Mouse (Mus musculus) intestine, postnatal 0 days (tissue): ENCODE data around the gene Cdc42. TPM values are rescaled to one million over a fixed set of nuclear protein-coding genes. Genes with fewer than 3 reads are reported as not detected.

Experiments
- ATAC-seq: fragments of 200-750 bp; cut with Nextera tagmentation; 2 replicates; pipeline ENCODE4 v1.8.0; 2017; ENCODE audit warnings: mild to moderate bottlenecking, moderate TSS enrichment, moderate library complexity
- H3K27ac ChIP-seq: fragments of 300-500 bp; sonication (generic); 2 replicates; pipeline ENCODE4 v1.5.1; 2014; ENCODE audit warnings: mild to moderate bottlenecking, low read depth, low read length, moderate library complexity
- H3K27me3 ChIP-seq: fragments of 300-500 bp; sonication (generic); replicated peaks from 2 replicates; pipeline ENCODE4 v1.6.1; 2014; ENCODE audit warnings: low read length, mixed read lengths; ENCODE audit not compliant: control insufficient read depth, insufficient read depth
- H3K36me3 ChIP-seq: fragments of 300-500 bp; sonication (generic); 2 replicates; pipeline ENCODE4 v1.6.1; 2014; ENCODE audit warnings: mild to moderate bottlenecking, moderate library complexity; ENCODE audit not compliant: control insufficient read depth, insufficient read depth
- H3K4me1 ChIP-seq: fragments of 300-500 bp; sonication (generic); replicated peaks from 2 replicates; pipeline ENCODE4 v1.6.1; 2014; ENCODE audit warnings: antibody characterized with exemption, low read length, mixed read lengths; ENCODE audit not compliant: control insufficient read depth, insufficient read depth
- H3K4me2 ChIP-seq: fragments of 300-500 bp; sonication (generic); replicated peaks from 2 replicates; pipeline ENCODE4 v1.6.1; 2014; ENCODE audit warnings: low read depth, mild to moderate bottlenecking, moderate library complexity
- H3K4me3 ChIP-seq: fragments of 300-500 bp; sonication (generic); 2 replicates; pipeline ENCODE4 v1.5.1; 2014; ENCODE audit warnings: low read depth, low read length
- H3K9ac ChIP-seq: fragments of 300-500 bp; sonication (generic); 2 replicates; pipeline ENCODE4 v1.6.1; 2014; ENCODE audit warnings: mild to moderate bottlenecking, low read depth, low read length
- H3K9me3 ChIP-seq: fragments of 300-500 bp; sonication (generic); 2 replicates; pipeline ENCODE4 v1.6.1; 2016; ENCODE audit warnings: mixed run types; ENCODE audit not compliant: control insufficient read depth
- CTCF ChIP-seq: sonication (generic); IDR thresholded peaks from 2 replicates; pipeline ENCODE4 v1.5.1; 2016; ENCODE audit warnings: low read depth, mild to moderate bottlenecking, control low read depth, antibody characterized with exemption, moderate library complexity
- WGBS: fragments of 180-500 bp; shearing (Covaris S2); extraction: QIAGEN DNeasy Blood & Tissue Kit; methylation state at CpG from one replicate; pipeline ENCODE4 v1.1.7; 2014; 5-methylcytosine and 5-hydroxymethylcytosine counted together
- polyA plus RNA-seq: library from polyadenylated mRNA; unstranded; fragments of >200 nt; fragmentation: Nextera tagmentation; extraction: Ambion mirVana; gene quantifications from 2 replicates; pipeline ENCODE4 v1.2.1, GENCODE M21; 2015

Gene Cdc42
- polyA plus RNA-seq, 1 experiment from 2014 or later = 471 TPM

DNA sequence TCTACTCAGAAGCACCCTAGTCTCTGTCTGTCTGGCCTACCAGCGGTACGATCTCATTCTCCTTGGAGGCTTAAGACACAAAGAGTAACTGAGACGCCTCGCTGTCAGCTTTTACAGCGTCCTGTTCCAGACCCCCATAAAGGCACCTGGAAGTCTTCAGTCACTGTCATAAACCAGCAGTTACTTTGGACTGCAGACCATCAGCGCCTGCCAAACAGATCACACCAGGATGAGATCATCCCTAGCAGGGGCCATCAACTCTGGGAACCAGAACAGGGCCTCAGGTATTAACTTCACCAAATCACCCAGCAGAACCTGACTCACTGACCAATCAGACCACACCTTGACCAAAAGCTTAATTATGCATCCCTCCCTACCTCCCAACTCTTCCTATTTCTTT is 43.0 kb downstream of the Cdc42 start:
- no peaks in the 10 kb centered on the region for H3K27me3 ChIP-seq
- no peak overlapping the region for H3K4me3 ChIP-seq
- no peak overlapping the region for H3K4me2 ChIP-seq
- no peak overlapping the region for H3K27ac ChIP-seq
- peaks cover 24% of the 10 kb centered on the region for H3K36me3 ChIP-seq
- H3K4me1 ChIP-seq = no peaks in the 10 kb centered on the region
- WGBS = 33% methylated on average over 6 of the region's 6 CpGs
- peak overlapping the region; percentile 13; the same call in 1 of the 2 replicates for H3K9ac ChIP-seq
- no peak for TF ChIP-seq CTCF
- no peaks in the 10 kb centered on the region for H3K9me3 ChIP-seq
- ATAC-seq = 0 out of 2 replicates have a peak, but pooled peaks have one; percentile 24

DNA sequence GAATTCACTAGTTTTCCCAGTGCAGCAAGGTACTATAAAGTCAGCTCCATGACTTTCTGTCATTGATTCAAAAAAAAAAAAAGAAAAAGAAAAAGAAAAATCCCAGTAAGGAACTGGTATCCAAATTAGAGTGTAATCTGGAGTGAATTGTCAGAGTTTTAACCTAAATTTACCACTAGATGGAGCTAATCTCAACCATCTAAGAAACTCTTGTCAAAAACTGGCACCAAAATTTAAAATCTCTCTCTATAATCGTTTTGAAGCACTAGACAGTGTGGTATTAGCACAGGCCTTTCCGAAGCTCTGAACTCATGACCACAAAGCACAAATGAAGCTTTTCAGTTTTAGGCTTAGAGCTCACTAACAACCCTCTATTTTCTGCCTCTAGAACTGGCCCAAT is 44.0 kb downstream of the Cdc42 start:
- 44% methylated on average over 2 of the region's 2 CpGs for WGBS
- ATAC-seq = no peak
- Histone ChIP-seq H3K4me2 (no peak overlapping the region), H3K9me3 (no peaks in the 10 kb centered on the region), H3K9ac (no peak overlapping the region), H3K36me3 (peaks cover 15% of the 10 kb centered on the region; the same call in 1 of the 2 replicates), H3K4me3 (no peak overlapping the region), H3K27ac (no peak overlapping the region), H3K27me3 (no peaks in the 10 kb centered on the region), H3K4me1 (no peaks in the 10 kb centered on the region)
- TF ChIP-seq CTCF = peak; percentile 59

DNA sequence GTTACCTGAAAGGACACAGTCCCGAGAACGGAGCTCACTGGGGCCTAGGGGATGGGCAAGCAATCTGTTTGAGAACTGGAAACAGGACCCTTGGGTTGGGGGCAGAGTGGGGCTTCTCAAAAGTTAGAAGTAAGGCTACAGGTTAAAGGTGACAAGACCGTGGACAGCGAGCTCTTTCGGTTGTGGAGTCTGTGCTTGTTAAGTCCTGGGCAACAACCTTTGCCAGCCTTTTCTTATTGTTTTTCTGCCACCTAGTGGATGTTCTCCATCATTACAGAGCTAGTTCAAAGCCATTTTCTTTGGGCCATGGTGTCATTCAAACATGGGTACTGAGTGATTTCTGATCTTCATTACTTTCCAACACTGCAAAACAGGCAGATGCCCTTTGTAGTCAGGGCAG is 49.1 kb downstream of the Cdc42 start:
- H3K27ac ChIP-seq = no peak overlapping the region
- no peak for ATAC-seq
- H3K36me3 ChIP-seq = peaks cover 6% of the 10 kb centered on the region; the same call in 1 of the 2 replicates
- no peaks in the 10 kb centered on the region for H3K4me1 ChIP-seq
- H3K4me2 ChIP-seq = no peak overlapping the region
- no peak overlapping the region for H3K9ac ChIP-seq
- H3K27me3 ChIP-seq = no peaks in the 10 kb centered on the region
- no peak overlapping the region for H3K4me3 ChIP-seq
- 43% methylated on average over 5 of the region's 5 CpGs for WGBS
- no peaks in the 10 kb centered on the region for H3K9me3 ChIP-seq
- TF ChIP-seq CTCF = peak; percentile 79

DNA sequence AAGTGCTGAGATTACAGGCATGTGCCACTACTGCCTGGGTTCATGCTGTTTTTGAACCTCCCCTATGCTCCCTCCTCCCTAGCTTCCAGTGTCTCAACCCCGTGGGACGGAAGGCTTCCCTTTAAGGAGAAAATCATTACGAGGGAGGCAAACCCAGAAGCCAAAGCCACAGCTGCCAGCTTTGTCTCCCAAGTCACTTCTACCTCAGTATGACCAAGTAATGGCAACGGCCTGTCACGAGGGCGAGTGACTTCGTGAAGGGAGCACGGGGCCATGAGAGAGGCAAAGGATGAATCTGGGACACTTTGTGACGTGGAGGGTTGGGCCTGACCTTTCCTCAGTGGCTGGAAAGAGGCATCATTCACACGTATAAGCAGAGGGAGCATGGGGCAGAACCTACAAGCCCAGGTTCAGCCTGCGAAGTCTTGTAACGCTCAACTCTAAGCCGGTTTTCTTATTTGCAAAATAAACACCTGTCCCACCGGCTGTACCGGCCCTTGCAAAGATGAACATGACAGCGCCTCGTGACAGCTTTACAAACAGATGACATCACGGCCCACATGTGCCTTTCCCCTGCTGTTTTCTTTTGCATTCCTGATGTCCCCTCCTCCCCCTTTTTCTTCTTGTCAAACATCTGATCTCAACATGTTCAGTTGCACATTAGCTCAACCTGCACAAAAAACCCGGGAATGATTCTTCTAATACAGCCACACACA is 50.4 kb downstream of the Cdc42 start:
- ATAC-seq = no peak
- no peak overlapping the region for H3K9ac ChIP-seq
- no peak for TF ChIP-seq CTCF
- no peaks in the 10 kb centered on the region for H3K27me3 ChIP-seq
- H3K4me1 ChIP-seq = no peaks in the 10 kb centered on the region
- peaks cover 6% of the 10 kb centered on the region; the same call in 1 of the 2 replicates for H3K36me3 ChIP-seq
- H3K27ac ChIP-seq = no peak overlapping the region
- no peak overlapping the region for H3K4me2 ChIP-seq
- 65% methylated on average over 19 of the region's 19 CpGs for WGBS
- H3K9me3 ChIP-seq = no peaks in the 10 kb centered on the region
- no peak overlapping the region for H3K4me3 ChIP-seq

DNA sequence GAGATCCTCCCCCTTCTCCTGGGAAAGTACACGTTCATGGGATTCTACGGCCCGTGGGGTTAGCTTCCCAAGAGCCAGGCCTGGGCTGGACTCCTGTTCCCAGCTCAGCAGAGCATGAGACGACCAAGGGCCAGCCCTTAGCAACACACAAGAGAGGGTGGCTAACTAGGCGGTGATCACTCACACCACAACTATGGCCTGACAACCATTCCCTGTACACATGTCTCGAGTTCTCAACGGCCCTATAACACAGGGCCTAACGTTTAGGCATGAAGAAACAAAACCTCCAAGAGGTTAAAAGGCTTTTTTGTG is 51.0 kb downstream of the Cdc42 start:
- no peak overlapping the region for H3K9ac ChIP-seq
- no peaks in the 10 kb centered on the region for H3K27me3 ChIP-seq
- ATAC-seq = no peak
- H3K27ac ChIP-seq = no peak overlapping the region
- WGBS = 64% methylated on average over 8 of the region's 8 CpGs
- no peaks in the 10 kb centered on the region for H3K9me3 ChIP-seq
- no peaks in the 10 kb centered on the region for H3K4me1 ChIP-seq
- H3K36me3 ChIP-seq = peaks cover 6% of the 10 kb centered on the region; the same call in 1 of the 2 replicates
- no peak overlapping the region for H3K4me2 ChIP-seq
- TF ChIP-seq CTCF = no peak
- H3K4me3 ChIP-seq = no peak overlapping the region

DNA sequence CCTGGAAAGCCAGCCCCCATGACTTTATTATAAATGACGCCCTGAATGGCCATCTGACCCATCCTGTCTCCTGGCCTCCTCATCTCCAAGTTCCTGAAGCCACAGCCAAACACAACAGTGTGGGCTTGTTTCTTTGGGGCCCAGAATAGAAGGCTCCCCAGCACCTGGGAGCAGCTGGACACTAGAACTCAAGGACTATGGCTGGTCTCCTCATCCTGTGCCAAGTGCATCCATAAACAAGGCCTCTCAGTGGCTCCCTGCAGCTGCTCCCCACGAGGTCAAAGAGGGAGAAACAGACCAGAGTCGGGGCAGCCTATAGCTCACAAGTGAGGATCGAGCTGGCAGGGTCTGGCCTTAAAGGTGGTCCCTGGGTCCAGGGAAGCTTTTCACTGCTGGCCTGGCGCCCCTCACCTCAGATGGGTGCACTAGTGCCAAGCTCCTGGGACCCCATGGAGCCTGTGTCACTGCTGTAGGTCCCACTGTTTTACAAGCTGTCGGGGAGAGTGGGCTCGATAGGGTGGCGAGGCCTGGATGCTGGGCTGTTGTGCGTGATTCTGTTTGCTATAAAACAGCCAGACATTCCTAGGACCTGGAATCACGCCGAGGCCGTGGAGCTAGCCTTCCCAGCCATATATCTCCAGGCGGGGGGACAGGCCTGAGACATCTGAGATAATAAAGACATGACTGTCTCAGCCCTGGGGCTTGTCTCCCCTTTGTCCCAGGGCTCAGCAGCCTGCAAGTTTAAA is 51.5 kb downstream of the Cdc42 start:
- no peaks in the 10 kb centered on the region for H3K27me3 ChIP-seq
- no peak overlapping the region; the same call in 1 of the 2 replicates for H3K27ac ChIP-seq
- H3K4me1 ChIP-seq = no peaks in the 10 kb centered on the region
- no peak overlapping the region for H3K4me3 ChIP-seq
- H3K9me3 ChIP-seq = no peaks in the 10 kb centered on the region
- ATAC-seq = no peak
- no peak overlapping the region for H3K9ac ChIP-seq
- TF ChIP-seq CTCF = no peak
- no peak overlapping the region for H3K4me2 ChIP-seq
- 56% methylated on average over 13 of the region's 13 CpGs for WGBS
- H3K36me3 ChIP-seq = peaks cover 4% of the 10 kb centered on the region; the same call in 1 of the 2 replicates
